Mouse (Mus musculus) hindbrain, embryonic 16.5 days (tissue): ENCODE measurements around the gene Zfp74. TPM values are rescaled to one million over a fixed set of nuclear protein-coding genes. Genes with fewer than 3 reads are reported as not detected.

Source experiments
- ATAC-seq: fragments of 200-750 bp; cut with Nextera tagmentation; 2 replicates; pipeline ENCODE4 v1.8.0; 2017; ENCODE audit warnings: moderate TSS enrichment, moderate library complexity
- H3K27ac ChIP-seq: fragments of 300-500 bp; sonication (generic); 2 replicates; pipeline ENCODE4 v1.5.1; 2014; ENCODE audit warnings: low read depth, mild to moderate bottlenecking, control low read depth, low read length, moderate library complexity
- H3K27me3 ChIP-seq: fragments of 300-500 bp; sonication (generic); replicated peaks from 2 replicates; pipeline ENCODE4 v1.6.1; 2014; ENCODE audit warnings: low read length; ENCODE audit not compliant: control insufficient read depth, insufficient read depth
- H3K36me3 ChIP-seq: fragments of 300-500 bp; sonication (generic); 2 replicates; pipeline ENCODE4 v1.6.1; 2014; ENCODE audit warnings: mild to moderate bottlenecking, low read length, moderate library complexity, mixed read lengths; ENCODE audit not compliant: control insufficient read depth, insufficient read depth
- H3K4me1 ChIP-seq: fragments of 300-500 bp; sonication (generic); 2 replicates; pipeline ENCODE4 v1.6.1; 2014; ENCODE audit warnings: low read depth, low read length; ENCODE audit not compliant: control insufficient read depth, insufficient read depth
- H3K4me2 ChIP-seq: fragments of 300-500 bp; sonication (generic); 2 replicates; pipeline ENCODE4 v1.6.1; 2014; ENCODE audit warnings: mild to moderate bottlenecking, low read length, control low read depth, moderate library complexity
- H3K4me3 ChIP-seq: fragments of 300-500 bp; sonication (generic); 2 replicates; pipeline ENCODE4 v1.5.1; 2014; ENCODE audit warnings: mild to moderate bottlenecking, low read length, control low read depth, moderate library complexity
- H3K9ac ChIP-seq: fragments of 300-500 bp; sonication (generic); 2 replicates; pipeline ENCODE4 v1.6.1; 2014; ENCODE audit warnings: low read depth, mild to moderate bottlenecking, control low read depth, low read length, moderate library complexity
- H3K9me3 ChIP-seq: fragments of 300-500 bp; sonication (generic); 2 replicates; pipeline ENCODE4 v1.6.1; 2014; ENCODE audit warnings: mild to moderate bottlenecking, low read length, moderate library complexity; ENCODE audit not compliant: control insufficient read depth
- WGBS: fragments of 180-500 bp; shearing (Covaris S2); extraction: QIAGEN DNeasy Blood & Tissue Kit; methylation state at CpG from one replicate; pipeline ENCODE4 v1.1.7; 2014; 5-methylcytosine and 5-hydroxymethylcytosine counted together
- polyA plus RNA-seq: library from polyadenylated mRNA; unstranded; fragments of >200 nt; fragmentation: Nextera tagmentation; extraction: Ambion mirVana; gene quantifications from 2 replicates; pipeline ENCODE4 v1.2.1, GENCODE M21; 2015

Zfp74 gene
- polyA plus RNA-seq, 1 experiment from 2014 or later, result 23.3 TPM

DNA sequence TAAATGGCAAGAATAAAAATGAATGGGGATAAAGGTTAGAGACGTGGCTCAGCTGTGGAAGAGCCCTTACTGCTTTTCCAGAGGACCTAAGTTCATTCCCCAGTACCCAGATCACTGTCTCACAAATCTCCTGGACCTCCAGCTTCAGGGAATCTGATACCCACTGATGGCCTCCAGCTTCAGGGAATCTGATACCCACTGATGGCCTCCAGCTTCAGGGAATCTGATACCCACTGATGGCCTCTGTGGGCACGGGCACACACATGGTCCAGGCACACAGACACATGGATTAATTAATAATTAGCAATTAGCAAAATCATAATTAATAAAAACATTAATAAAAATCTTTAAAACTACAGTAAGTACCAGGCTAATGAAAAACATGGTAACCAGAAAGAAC lies 31.1 kb downstream of the Zfp74 start:
- Histone ChIP-seq H3K27me3 (no peaks in the 10 kb centered on the region), H3K9ac (no peak overlapping the region), H3K9me3 (0 out of 2 replicates have a peak, but pooled peaks cover 2% of the 10 kb centered on the region), H3K4me1 (no peaks in the 10 kb centered on the region), H3K4me3 (no peak overlapping the region), H3K27ac (no peak overlapping the region), H3K36me3 (no peaks in the 10 kb centered on the region; the same call in 1 of the 2 replicates), H3K4me2 (no peak overlapping the region)
- ATAC-seq, result no peak
- WGBS, result 70% methylated on average over 2 of the region's 2 CpGs

DNA sequence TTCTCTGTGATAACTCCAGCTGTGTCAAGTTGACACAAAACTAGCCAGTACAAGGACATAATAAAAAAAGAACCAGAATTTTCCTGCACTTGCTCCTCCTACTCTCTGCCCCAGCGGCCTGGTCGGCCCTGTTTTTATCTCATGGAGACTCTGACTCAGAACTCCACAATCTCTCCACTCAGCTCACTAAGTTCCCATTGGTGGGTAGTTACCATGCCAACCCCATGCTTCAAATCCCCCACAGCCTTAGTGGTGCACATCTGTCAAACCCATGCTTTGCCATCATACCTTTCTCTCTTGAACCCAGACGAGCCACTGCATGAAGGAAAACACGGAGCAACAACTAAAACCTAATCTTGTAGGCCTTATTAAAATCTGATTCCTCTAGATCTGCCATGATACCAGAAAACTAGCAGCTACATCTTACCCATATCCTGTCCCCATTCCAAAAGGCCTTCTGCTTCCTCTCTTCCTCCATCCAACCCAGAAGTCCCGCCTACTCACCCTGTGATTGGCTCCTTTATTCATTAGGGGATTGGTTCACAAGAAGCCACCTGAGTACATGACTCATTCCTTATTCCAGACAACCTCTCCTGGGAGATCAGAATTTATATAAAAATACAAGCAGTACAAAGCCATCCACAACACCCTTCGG lies 32.3 kb downstream of the Zfp74 start:
- Histone ChIP-seq H3K4me1 (no peaks in the 10 kb centered on the region), H3K9ac (no peak overlapping the region), H3K9me3 (0 out of 2 replicates have a peak, but pooled peaks cover 2% of the 10 kb centered on the region), H3K27ac (no peak overlapping the region), H3K36me3 (peaks cover 4% of the 10 kb centered on the region), H3K27me3 (no peaks in the 10 kb centered on the region), H3K4me2 (no peak overlapping the region), H3K4me3 (no peak overlapping the region)
- WGBS, result 90% methylated on average over 6 of the region's 6 CpGs
- no peak for ATAC-seq

DNA sequence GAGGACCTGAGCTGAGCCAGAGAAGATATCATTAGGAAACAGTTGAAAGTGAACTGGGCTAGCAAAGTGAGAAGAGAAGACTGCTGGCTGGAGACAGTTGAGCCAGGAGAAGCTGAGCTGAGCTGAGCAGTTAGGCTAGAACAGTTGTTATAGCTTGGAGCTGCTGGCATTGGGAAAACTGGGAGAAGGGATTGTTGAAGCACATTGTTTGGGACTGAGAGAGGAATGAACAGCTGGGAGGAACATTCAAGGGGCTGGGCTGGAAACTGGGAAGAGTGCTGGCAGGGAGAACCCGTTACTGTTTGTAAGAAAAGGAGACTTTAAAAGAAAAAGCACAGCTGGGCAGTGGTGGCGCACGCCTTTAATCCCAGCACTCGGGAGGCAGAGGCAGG lies 35.8 kb downstream of the Zfp74 start:
- Histone ChIP-seq H3K4me2 (no peak overlapping the region), H3K27ac (no peak overlapping the region), H3K9me3 (no peaks in the 10 kb centered on the region), H3K36me3 (peaks cover 30% of the 10 kb centered on the region), H3K27me3 (no peaks in the 10 kb centered on the region), H3K4me3 (no peak overlapping the region), H3K4me1 (no peaks in the 10 kb centered on the region), H3K9ac (no peak overlapping the region)
- no peak for ATAC-seq
- WGBS, result 86% methylated on average over 4 of the region's 4 CpGs

GRCm38 (mm10) chr7:29917371-29918061 lies 36.4 kb downstream of the Zfp74 start:
- Histone ChIP-seq H3K36me3 (peaks cover 33% of the 10 kb centered on the region), H3K4me3 (no peak overlapping the region), H3K27ac (no peak overlapping the region), H3K9me3 (no peaks in the 10 kb centered on the region), H3K9ac (no peak overlapping the region), H3K4me1 (no peaks in the 10 kb centered on the region), H3K4me2 (no peak overlapping the region), H3K27me3 (no peaks in the 10 kb centered on the region)
- no peak for ATAC-seq
- 57% methylated on average over 6 of the region's 6 CpGs for WGBS

- Histone ChIP-seq H3K27me3 (no peaks in the 10 kb centered on the region), H3K9ac (no peak overlapping the region), H3K4me1 (peaks cover 15% of the 10 kb centered on the region), H3K4me3 (no peak overlapping the region), H3K36me3 (peaks cover 37% of the 10 kb centered on the region), H3K27ac (no peak overlapping the region), H3K4me2 (no peak overlapping the region), H3K9me3 (no peaks in the 10 kb centered on the region)
- 95% methylated on average over 13 of the region's 13 CpGs for WGBS
- ATAC-seq, result no peak
Observed at GRCm38 (mm10) chr7:29912172-29912571, 41.7 kb downstream of the Zfp74 start.

DNA sequence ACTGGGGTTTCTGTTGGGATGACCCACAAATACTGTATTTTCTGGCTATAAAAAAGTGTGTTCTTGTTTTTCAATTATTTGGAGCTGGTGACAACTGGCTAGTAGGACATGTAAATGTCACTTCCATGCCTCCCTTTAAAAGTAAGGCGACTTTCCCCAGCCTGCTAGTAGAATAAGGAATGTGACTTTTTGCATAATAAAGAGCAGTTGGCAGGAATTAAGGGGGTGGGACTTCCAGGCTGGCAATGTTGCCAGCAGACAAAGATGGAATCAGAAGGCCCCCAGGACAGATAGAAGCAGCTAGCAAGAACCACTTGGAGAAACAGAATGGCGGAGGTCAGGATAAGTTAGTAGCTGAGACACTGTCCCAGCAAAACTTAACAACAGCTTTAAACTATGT lies 43.6 kb downstream of the Zfp74 start:
- Histone ChIP-seq H3K9me3 (no peaks in the 10 kb centered on the region), H3K4me3 (no peak overlapping the region), H3K36me3 (peaks cover 28% of the 10 kb centered on the region), H3K27ac (no peak overlapping the region), H3K27me3 (no peaks in the 10 kb centered on the region), H3K9ac (no peak overlapping the region), H3K4me2 (peak overlapping the region; percentile 49), H3K4me1 (peaks cover 15% of the 10 kb centered on the region)
- 41% methylated on average over 2 of the region's 2 CpGs for WGBS
- ATAC-seq, result no peak

GRCm38 (mm10) chr7:29908130-29908950 lies 45.5 kb downstream of the Zfp74 start, which contains the start of gene Zfp383:
Zfp383 (plus strand) TSS chr7:29908223.
- peak within 1 kb of the TSS; percentile 68 for H3K4me2 ChIP-seq
- H3K36me3 ChIP-seq, result peaks cover 17% of the 10 kb centered on the region
- no peaks in the 10 kb centered on the region for H3K27me3 ChIP-seq
- peak within 1 kb of the TSS; percentile 76 for H3K4me3 ChIP-seq
- H3K9ac ChIP-seq, result peak within 1 kb of the TSS; percentile 83
- peak; percentile 82 for ATAC-seq
- peaks cover 15% of the 10 kb centered on the region for H3K4me1 ChIP-seq
- H3K27ac ChIP-seq, result peak within 1 kb of the TSS; percentile 97
- under 1% methylated on average over 33 of the region's 33 CpGs for WGBS
- H3K9me3 ChIP-seq, result no peaks in the 10 kb centered on the region

DNA sequence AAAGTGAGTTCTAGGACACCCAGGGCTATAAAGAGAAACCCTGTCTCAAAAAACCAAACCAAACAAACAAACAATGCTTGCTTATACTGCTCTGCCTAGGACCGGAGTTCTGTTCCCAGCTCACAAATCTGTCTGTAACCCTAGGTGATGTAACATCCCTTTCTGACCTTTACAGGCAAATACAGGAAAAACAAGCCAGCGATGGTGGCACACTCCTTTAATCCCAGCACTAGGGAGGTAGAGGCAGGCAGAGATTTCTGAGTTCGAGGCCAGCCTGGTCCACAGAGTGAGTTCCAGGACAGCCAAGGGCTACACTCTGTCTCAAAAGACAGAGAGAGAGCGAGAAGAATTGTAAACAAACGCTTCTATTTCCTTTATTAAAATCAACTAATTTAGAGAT lies 46.7 kb downstream of the Zfp74 start:
- Histone ChIP-seq H3K36me3 (peaks cover 16% of the 10 kb centered on the region), H3K9me3 (no peaks in the 10 kb centered on the region), H3K4me3 (no peak overlapping the region), H3K27ac (peak overlapping the region; percentile 97), H3K4me2 (peak overlapping the region; percentile 68), H3K27me3 (no peaks in the 10 kb centered on the region), H3K4me1 (peaks cover 15% of the 10 kb centered on the region), H3K9ac (no peak overlapping the region)
- WGBS, result 88% methylated on average over 5 of the region's 5 CpGs
- no peak for ATAC-seq

DNA sequence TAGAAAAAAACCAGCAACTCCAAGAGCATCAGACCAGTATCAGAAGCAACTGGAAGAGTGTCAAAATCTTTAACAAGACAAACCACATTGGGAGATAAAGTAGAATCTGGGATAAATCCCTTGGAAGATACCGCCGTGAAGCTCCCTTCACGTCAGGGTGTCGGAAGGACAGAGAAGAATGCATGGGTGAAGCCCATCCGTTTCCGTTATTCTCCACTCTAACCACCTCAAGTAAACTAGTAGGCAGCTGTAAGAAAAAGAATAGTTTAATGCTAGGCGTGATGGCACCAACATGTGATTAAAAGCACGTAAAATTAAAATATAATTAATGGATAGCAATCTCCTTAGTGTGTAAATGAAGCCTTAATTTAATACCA lies 47.2 kb downstream of the Zfp74 start:
- H3K4me3 ChIP-seq, result peak overlapping the region; percentile 67
- peak overlapping the region; percentile 75 for H3K9ac ChIP-seq
- ATAC-seq, result no peak
- H3K27ac ChIP-seq, result peak overlapping the region; percentile 97
- no peaks in the 10 kb centered on the region for H3K9me3 ChIP-seq
- H3K36me3 ChIP-seq, result peaks cover 13% of the 10 kb centered on the region
- H3K27me3 ChIP-seq, result no peaks in the 10 kb centered on the region
- peaks cover 15% of the 10 kb centered on the region for H3K4me1 ChIP-seq
- 12% methylated on average over 8 of the region's 8 CpGs for WGBS
- H3K4me2 ChIP-seq, result peak overlapping the region; percentile 68
